Mouse (Mus musculus) testis, postnatal 14 days (tissue): Measurements from ENCODE around the gene Prpf31.

Experiments used
- DNase-seq: peaks from one replicate; pipeline ENCODE4 v3.0.0; 2021; ENCODE audit warnings: low spot score

The Prpf31 gene

GRCm38 (mm10) chr7:3685400-3686187 is 55.8 kb downstream of the Prpf31 start:
- DNase-seq, result no peak

- no peak for DNase-seq
Measured at GRCm38 (mm10) chr7:3691919-3692318, 62.1 kb downstream of the Prpf31 start.
